11 mouse cellular contexts compared by ENCODE assay signal in the genomic region with DNA sequence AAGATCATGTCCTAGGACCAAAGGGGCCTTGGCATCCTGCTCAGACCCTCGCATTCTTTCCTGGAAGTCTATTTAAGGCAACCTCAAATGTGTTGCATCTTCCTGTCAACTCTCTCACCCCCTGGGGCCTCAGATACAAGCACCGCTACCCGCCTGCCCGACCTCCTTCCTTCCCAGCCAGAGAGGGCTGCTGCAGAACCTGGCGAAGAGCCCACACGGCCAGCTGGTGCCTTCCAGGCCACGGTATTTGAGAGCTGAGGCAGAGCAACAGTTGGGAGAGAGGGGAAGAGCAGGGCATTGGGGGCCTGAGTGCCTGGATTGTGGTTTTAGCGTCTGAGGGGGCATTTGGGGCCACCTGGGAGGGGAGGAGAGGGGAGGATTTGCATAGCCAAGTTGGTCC. TPM values are rescaled to one million over a fixed set of nuclear protein-coding genes. Genes with fewer than 3 reads are reported as not detected.
DNase-seq lines count a peak whose midpoint lies in the region; ATAC-seq and TF ChIP-seq lines count a peak whose summit lies in the region.
"Had no signal": no experiment of that assay in that cellular context is flagged by ENCODE, and none has a peak within 500 bp of the region (broad histone marks: within the 10 kb centered on the region; RNA-seq: fewer than 3 reads in every experiment).

No protein-coding gene starts in this region.

- no peaks in the 10 kb centered on the region for H3K27me3 ChIP-seq in limb, embryonic 14.5 days (ENCODE audit: control insufficient read depth, insufficient read depth, low read length)
- no peaks in the 10 kb centered on the region for H3K27me3 ChIP-seq in limb, embryonic 10.5 days (ENCODE audit: low read depth, poor library complexity, severe bottlenecking)
- H3K27me3 ChIP-seq: neural tube, embryonic 13.5 days had no signal

- intact Hi-C loops in heart, postnatal 14 days (cut with DNase I), result no loop called here

- TF ChIP-seq POLR2A in limb, embryonic 14.5 days (IDR thresholded peaks at IDR 0.05; ENCODE audit: borderline replicate concordance, extremely low read depth, insufficient read depth, insufficient read length), result no peak

- no peak overlapping the region for H3K4me2 ChIP-seq in limb, embryonic 14.5 days (replicated peaks; ENCODE audit: low read depth, low read length, severe bottlenecking)
- H3K4me2 ChIP-seq: neural tube, embryonic 13.5 days had no signal

- ATAC-seq in limb, embryonic 14.5 days (ENCODE audit: low FRiP score, low read depth), result no peak

- 0 out of 2 replicates have a peak, but pooled peaks cover 4% of the 10 kb centered on the region for H3K4me1 ChIP-seq in limb, embryonic 14.5 days (ENCODE audit: control insufficient read depth, insufficient read depth, low read length)
- peaks cover 19% of the 10 kb centered on the region for H3K4me1 ChIP-seq in limb, embryonic 10.5 days

- no peak overlapping the region for H3K4me3 ChIP-seq in limb, embryonic 14.5 days (replicated peaks; ENCODE audit: low read length)
- H3K4me3 ChIP-seq in limb, embryonic 10.5 days, result no peak overlapping the region
- H3K4me3 ChIP-seq: neural tube, embryonic 13.5 days had no signal

- H3K27ac ChIP-seq in limb, embryonic 14.5 days (replicated peaks; ENCODE audit: low read depth, low read length), result no peak overlapping the region
- no peak overlapping the region for H3K27ac ChIP-seq in limb, embryonic 10.5 days
- H3K27ac ChIP-seq: neural tube, embryonic 13.5 days had no signal

- 20% methylated on average over 8 of the region's 8 CpGs for WGBS in limb, embryonic 14.5 days
- WGBS in limb, embryonic 10.5 days, result 40% methylated on average over 8 of the region's 8 CpGs

- peak; percentile 42 for DNase-seq in adrenal gland, postnatal 14 days
- DNase-seq in adrenal gland, adult (ENCODE audit: inconsistent age in 2 of 2, low spot score in 1 of 2), result no peak
- DNase-seq in limb, embryonic 14.5 days (ENCODE audit: low spot score), result peak; percentile 30
- no peak for DNase-seq in limb, embryonic 10.5 days (ENCODE audit: low spot score)
- peak; percentile 66 for DNase-seq in cerebellum, adult 11-12 months
- peak; percentile 53 to 63 for DNase-seq in heart, postnatal 14 days
- no peak for DNase-seq in spleen, adult 12 weeks (ENCODE audit: low spot score)
- no peak for DNase-seq in adipocyte (ENCODE audit: low spot score)
- DNase-seq: adrenal gland, postnatal 25 days had no signal

- H3K9me3 ChIP-seq in limb, embryonic 14.5 days (ENCODE audit: control insufficient read depth, low read length), result no peaks in the 10 kb centered on the region
- H3K9me3 ChIP-seq in limb, embryonic 10.5 days (replicated peaks), result no peaks in the 10 kb centered on the region
- H3K9me3 ChIP-seq: neural tube, embryonic 13.5 days had no signal

- H3K9ac ChIP-seq in limb, embryonic 14.5 days (ENCODE audit: low read depth, low read length, severe bottlenecking), result no peak overlapping the region
- H3K9ac ChIP-seq: neural tube, embryonic 13.5 days had no signal

- H3K36me3 ChIP-seq in limb, embryonic 14.5 days (ENCODE audit: control insufficient read depth, insufficient read depth, low read length), result no peaks in the 10 kb centered on the region
- no peaks in the 10 kb centered on the region for H3K36me3 ChIP-seq in limb, embryonic 10.5 days
- H3K36me3 ChIP-seq: neural tube, embryonic 13.5 days had no signal

RNA-seq across cellular contexts. Expression of gene Zfp683, which starts 1.1 kb away (rescaled TPM):
- total RNA-seq in adrenal gland, postnatal 14 days (2021), result 0.26 TPM in 1 of 2 replicates, not detected in the other
- polyA plus RNA-seq in limb, embryonic 14.5 days (2012; rRNA removed), result 0.04 and 0.08 TPM in 2 replicates
- not detected in 2 replicates for polyA plus RNA-seq in limb, embryonic 14.5 days (2014; fragmentation: Nextera tagmentation; extraction: Ambion mirVana)
- polyA plus RNA-seq in limb, embryonic 10.5 days (2016; fragmentation: Nextera tagmentation; extraction: Ambion mirVana), result not detected in 2 replicates
- not detected for total RNA-seq in heart, postnatal 14 days (2021)
- total RNA-seq: adrenal gland, postnatal 25 days; left cerebral cortex, postnatal 14 days had no signal
- polyA plus RNA-seq: neural tube, embryonic 13.5 days had no signal

RNA-seq across cellular contexts. Expression of gene Crybg2, which starts 8.1 kb away (rescaled TPM):
- not detected in 2 replicates for total RNA-seq in adrenal gland, postnatal 14 days (2021)
- polyA plus RNA-seq in limb, embryonic 14.5 days (2012; rRNA removed), result 8.2 and 11.3 TPM in 2 replicates
- polyA plus RNA-seq in limb, embryonic 14.5 days (2014; fragmentation: Nextera tagmentation; extraction: Ambion mirVana), result 12.3 and 12.4 TPM in 2 replicates
- 3.5 and 4.4 TPM in 2 replicates for polyA plus RNA-seq in limb, embryonic 10.5 days (2016; fragmentation: Nextera tagmentation; extraction: Ambion mirVana)
- under 1 TPM in 1 of 2 experiments, not detected in 1; 0.24 TPM for total RNA-seq in heart, postnatal 14 days (2021)

RNA-seq across cellular contexts. Expression of gene Lin28a, which starts 33.9 kb away (rescaled TPM):
- total RNA-seq in adrenal gland, postnatal 14 days (2021), result not detected in 2 replicates
- polyA plus RNA-seq in limb, embryonic 14.5 days (2012; rRNA removed), result 0.11 and 0.37 TPM in 2 replicates
- polyA plus RNA-seq in limb, embryonic 14.5 days (2014; fragmentation: Nextera tagmentation; extraction: Ambion mirVana), result 0.07 TPM in 1 of 2 replicates, not detected in the other
- 16.7 and 46.5 TPM in 2 replicates for polyA plus RNA-seq in limb, embryonic 10.5 days (2016; fragmentation: Nextera tagmentation; extraction: Ambion mirVana)
- not detected for total RNA-seq in heart, postnatal 14 days (2021)
- total RNA-seq: adrenal gland, postnatal 25 days; left cerebral cortex, postnatal 14 days had no signal

RNA-seq across cellular contexts. Expression of gene Cd52, which starts 42.3 kb away (rescaled TPM):
- total RNA-seq in adrenal gland, postnatal 14 days (2021), result 9.3 and 78.8 TPM in 2 replicates
- 9.0 and 10.3 TPM in 2 replicates for polyA plus RNA-seq in limb, embryonic 14.5 days (2012; rRNA removed)
- polyA plus RNA-seq in limb, embryonic 14.5 days (2014; fragmentation: Nextera tagmentation; extraction: Ambion mirVana), result 15.5 and 18.1 TPM in 2 replicates
- polyA plus RNA-seq in limb, embryonic 10.5 days (2016; fragmentation: Nextera tagmentation; extraction: Ambion mirVana), result 2.4 and 3.9 TPM in 2 replicates
- total RNA-seq in heart, postnatal 14 days (2021), result 10 to 100 TPM in 1 of 2 experiments, 1 to 10 TPM in 1; 3.5 to 10.3 TPM

RNA-seq across cellular contexts. Expression of gene Ubxn11, which starts 49.8 kb away (rescaled TPM):
- total RNA-seq in adrenal gland, postnatal 14 days (2021), result 6.2 and 8.4 TPM in 2 replicates
- polyA plus RNA-seq in limb, embryonic 14.5 days (2012; rRNA removed), result 21.9 and 24.1 TPM in 2 replicates
- polyA plus RNA-seq in limb, embryonic 14.5 days (2014; fragmentation: Nextera tagmentation; extraction: Ambion mirVana), result 7.6 and 12.0 TPM in 2 replicates
- polyA plus RNA-seq in limb, embryonic 10.5 days (2016; fragmentation: Nextera tagmentation; extraction: Ambion mirVana), result 5.1 and 6.5 TPM in 2 replicates
- total RNA-seq in heart, postnatal 14 days (2021), result 1 to 10 TPM; 1.4 to 1.7 TPM

Comparison
In these comparisons a context has a peak if more than half of its experiments do, and no peak if none do; other contexts are left out.
1. DNase-seq: peak in adrenal gland, postnatal 14 days (single experiment), limb, embryonic 14.5 days (single experiment), cerebellum, adult 11-12 months (single experiment) and heart, postnatal 14 days (2 of 2); none in adrenal gland, adult (0 of 2), limb, embryonic 10.5 days (single experiment), spleen, adult 12 weeks (single experiment) and adipocyte (single experiment).